Mouse (Mus musculus) neutrophil, adult 59 days (primary cell): ENCODE measurements around the gene Gm40193. TPM values are rescaled to one million over a fixed set of nuclear protein-coding genes. Genes with fewer than 3 reads are reported as not detected.

Experiments
- total RNA-seq, 2 experiments: library from RNA; stranded (reverse); gene quantifications; 1 replicate in 1 of 2; 2 replicates in 1 of 2; pipeline ENCODE4 v1.2.4; 2023

Gene Gm40193
- not detected for total RNA-seq

DNA sequence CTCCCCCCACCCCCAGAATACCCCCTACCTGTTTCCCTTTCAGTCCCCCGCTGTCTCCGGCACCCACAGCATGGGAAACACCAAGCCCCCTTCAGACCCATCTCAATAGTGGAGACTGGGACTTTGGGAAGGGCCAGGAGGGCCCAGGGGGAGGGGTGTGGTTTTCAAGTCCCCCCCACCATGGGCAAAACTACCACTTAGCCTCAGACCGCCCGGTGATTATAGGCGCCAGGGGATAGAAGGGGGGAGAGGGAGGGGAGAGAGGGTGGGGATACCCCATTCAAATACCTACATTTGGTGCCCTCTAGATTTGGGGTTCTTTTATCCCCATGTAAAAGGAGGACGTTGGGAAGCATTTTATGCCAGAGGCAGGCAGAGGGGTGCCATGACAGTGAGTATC lies at the start of gene Gm40193:
Gene Gm40193, minus strand, starts transcription at position 101 of the 400 bp plus-strand sequence.

DNA sequence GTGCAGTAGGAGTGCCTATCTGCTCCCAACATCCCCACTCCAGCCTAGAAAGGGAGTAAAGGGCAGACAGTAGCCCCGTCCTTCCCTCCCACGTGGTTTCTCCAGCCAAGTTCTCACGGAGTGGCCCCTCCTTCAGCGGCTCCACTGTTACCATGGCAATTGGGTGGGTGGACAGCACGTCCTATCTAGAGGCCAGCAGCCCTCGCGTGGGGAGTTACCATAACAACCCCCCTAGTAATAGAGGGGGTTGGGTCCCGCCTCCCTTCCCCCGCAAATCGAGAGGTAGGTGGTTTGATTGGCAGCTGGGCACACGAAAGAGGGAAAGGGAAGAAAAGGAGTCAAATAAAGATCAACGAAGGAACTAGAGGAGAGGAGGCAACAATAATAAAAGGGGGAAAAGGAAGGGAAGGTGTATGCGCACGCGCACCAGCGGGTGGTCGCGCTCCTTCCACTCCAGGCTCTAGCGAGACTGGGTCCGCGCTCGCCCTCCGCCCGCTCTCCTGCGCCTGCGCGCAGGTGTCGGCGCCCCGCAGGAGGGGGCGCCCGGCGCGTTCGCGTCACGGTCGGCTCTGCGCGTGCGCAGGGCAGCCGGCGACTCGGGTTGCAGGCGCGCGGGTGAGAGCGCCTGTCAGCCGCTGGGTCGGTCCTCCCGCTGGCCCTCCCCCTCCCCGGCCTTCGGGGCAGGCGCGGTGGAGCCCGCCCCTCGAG lies 29.7 kb upstream of the Gm40193 start, which contains the start of gene Mink1:
Gene Mink1, plus strand, starts transcription at position 595 of the 708 bp plus-strand sequence.

DNA sequence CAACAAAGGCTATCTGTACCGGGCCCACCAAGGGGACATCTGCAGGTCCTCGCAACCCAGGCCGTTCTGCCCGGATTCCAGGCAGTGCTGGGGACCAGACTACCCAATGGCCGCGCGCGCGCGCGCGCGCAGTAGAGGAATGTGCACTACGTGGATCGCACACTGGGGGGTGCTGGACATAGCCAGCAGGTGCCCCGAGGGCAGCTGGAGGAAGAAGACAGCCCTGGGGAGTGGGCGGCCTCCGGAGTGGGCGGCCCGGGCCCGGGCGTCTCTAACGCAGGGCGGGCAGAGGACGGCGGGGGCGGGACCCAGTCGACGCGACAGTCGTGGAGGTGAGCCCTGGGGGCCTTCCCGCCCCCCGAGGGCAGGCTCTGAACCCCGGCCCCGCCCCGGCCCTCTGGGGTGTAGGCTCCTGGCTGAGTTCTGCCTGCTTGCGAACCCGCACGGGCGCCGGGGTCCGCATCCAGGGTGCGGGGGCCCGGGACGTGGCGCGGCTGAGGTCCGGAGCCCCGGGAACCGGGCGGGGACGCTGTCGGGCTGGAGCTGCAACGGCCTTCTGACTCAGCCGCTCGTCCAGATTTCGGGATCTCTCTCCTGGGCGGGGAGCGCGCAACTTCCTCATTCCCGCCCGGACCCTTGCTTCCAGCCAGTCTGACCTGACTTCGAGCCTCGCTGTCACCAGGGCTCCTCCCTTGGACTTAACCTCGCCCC lies 7.3 kb upstream of the Gm40193 start, which contains the start of gene Pld2:
Gene Pld2, plus strand, starts transcription at position 188 of the 711 bp plus-strand sequence.

DNA sequence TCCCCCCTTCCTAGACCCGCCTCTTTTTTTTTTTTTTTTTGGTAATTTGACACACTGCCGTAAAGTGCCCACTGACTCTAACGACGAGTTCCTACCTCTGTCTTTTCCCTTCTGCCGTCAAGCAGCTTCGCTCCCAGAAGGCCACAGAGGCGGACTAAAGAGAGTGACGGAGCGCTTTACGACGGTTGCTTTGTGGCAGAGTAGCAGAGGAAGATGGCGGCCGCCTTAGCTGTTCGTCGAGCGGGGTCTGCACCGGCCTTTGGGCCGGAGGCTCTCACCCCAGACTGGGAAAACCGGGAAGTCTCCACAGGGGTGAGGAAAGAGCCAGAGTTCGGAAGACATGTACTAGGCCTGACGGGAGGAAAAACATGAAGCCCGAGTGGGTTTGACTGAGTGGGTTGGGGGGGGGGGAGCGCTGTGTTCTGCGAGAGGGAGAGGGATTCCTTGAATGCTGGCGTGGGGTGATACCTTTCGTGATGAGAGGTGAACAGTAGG lies 7.5 kb downstream of the Gm40193 start, which contains the start of gene Psmb6:
Gene Psmb6, plus strand, starts transcription at position 184 of the 495 bp plus-strand sequence.

DNA sequence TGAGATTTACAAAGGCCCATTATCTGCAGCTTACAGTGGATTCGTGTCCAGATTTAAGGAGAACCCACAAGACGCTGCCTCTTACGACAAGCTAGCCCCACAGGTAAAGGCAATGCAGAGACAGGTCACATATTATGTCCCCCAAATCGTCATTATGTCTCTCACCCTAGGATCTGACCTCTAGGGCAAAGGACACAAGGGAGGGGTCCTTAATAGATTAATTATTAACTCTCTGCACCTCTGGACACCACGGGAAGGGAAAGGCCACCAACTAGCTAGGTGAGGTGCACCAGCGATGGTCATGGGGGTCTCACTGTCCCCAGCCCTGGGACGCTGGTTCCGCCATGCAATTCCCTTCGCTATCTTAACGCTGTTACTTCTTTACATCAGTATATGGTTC lies 13.8 kb downstream of the Gm40193 start, which contains the start of gene Gltpd2:
Gene Gltpd2, plus strand, starts transcription at position 274 of the 400 bp plus-strand sequence.

DNA sequence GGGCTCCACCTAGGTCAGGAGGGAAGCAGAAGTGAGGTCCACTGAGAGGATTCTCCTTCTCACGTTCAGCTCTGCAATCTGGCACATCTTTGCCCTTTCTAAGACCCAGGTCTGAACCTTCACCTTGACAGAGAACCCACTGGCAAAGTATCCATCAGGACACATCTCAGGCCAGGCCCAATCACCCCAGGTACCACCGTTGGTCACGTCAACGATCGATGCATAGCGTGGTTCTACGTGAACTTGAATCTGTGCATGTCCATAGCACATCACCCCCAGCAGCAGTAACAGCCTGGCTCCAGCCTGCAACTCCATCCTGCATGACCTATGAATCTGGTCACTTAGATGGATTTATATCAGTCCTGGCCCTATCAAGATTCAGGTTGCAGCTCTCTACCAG lies 18.5 kb downstream of the Gm40193 start, which contains the start of gene Vmo1:
Gene Vmo1, minus strand, starts transcription at position 329 of the 400 bp plus-strand sequence.

DNA sequence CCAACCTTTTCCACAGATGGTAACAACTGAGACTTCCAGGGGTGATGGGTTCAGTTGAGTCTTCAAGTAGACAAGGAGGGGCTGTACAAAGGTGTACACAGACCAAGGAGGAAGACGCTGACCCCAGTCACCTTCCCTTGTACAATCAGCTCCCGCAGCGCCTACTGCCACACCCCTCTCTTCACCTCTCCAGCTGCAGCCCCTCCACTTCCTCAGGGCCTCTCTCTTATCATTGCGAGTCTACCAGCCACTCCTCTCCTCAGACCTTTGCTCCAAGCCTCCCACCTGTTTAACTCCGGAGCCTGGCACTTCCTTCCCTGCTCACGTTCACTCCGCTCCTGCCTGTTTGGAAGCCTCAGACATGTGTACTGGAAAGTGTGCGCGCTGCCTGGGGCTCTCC lies 27.8 kb downstream of the Gm40193 start, which contains the start of gene Tm4sf5:
Gene Tm4sf5, plus strand, starts transcription at position 275 of the 400 bp plus-strand sequence.

Other genes with a start within 250 kb of the Gm40193 start
- under 1 TPM; 0.35 to 0.62 TPM for gene Alox12e, start 210.3 kb downstream of the Gm40193 start, total RNA-seq
- gene Alox15, start 180.9 kb downstream of the Gm40193 start, total RNA-seq: 10 to 100 TPM in 1 of 2 experiments, 1 to 10 TPM in 1; 6.2 to 13.0 TPM
- 10 to 100 TPM; 15.8 to 16.2 TPM for gene Pelp1, start 122.9 kb downstream of the Gm40193 start, total RNA-seq
- gene Arrb2, start 100.3 kb downstream of the Gm40193 start, total RNA-seq: 100 to 1,000 TPM; 841 to 909 TPM
- 10 to 100 TPM; 23.3 to 28.4 TPM for gene Med11, start 81.0 kb downstream of the Gm40193 start, total RNA-seq
- gene Zmynd15, start 73.5 kb downstream of the Gm40193 start, total RNA-seq: under 1 TPM; 0.16 to 0.44 TPM
- gene Cxcl16, start 73.0 kb downstream of the Gm40193 start, total RNA-seq: 1 to 10 TPM; 1.5 to 1.9 TPM
- gene Tm4sf5, start 27.7 kb downstream of the Gm40193 start, total RNA-seq: not detected
- not detected for gene Vmo1, start 18.3 kb downstream of the Gm40193 start, total RNA-seq
- gene Gltpd2, start 13.7 kb downstream of the Gm40193 start, total RNA-seq: not detected
- gene Psmb6, start 7.6 kb downstream of the Gm40193 start, total RNA-seq: 10 to 100 TPM; 91.6 to 92.5 TPM
- gene Pld2, start 7.1 kb upstream of the Gm40193 start, total RNA-seq: 1 to 10 TPM; 2.3 to 4.0 TPM
- gene Mink1, start 29.9 kb upstream of the Gm40193 start, total RNA-seq: 10 to 100 TPM; 31.6 to 35.9 TPM
- not detected for gene 4930544D05Rik, start 82.9 kb upstream of the Gm40193 start, total RNA-seq
- not detected for gene Chrne, start 86.3 kb upstream of the Gm40193 start, total RNA-seq
- 1 to 10 TPM; 1.1 to 1.3 TPM for gene Gp1ba, start 106.2 kb upstream of the Gm40193 start, total RNA-seq
- gene Rnf167, start 114.3 kb upstream of the Gm40193 start, total RNA-seq: 100 to 1,000 TPM; 141 to 154 TPM
- gene Slc25a11, start 114.5 kb upstream of the Gm40193 start, total RNA-seq: 10 to 100 TPM; 80.5 to 86.2 TPM
- gene Pfn1, start 121.7 kb upstream of the Gm40193 start, total RNA-seq: 1,000 to 10,000 TPM; 2,042 to 2,066 TPM
- gene Eno3, start 124.3 kb upstream of the Gm40193 start, total RNA-seq: 10 to 100 TPM in 1 of 2 experiments, 1 to 10 TPM in 1; 7.2 to 10.3 TPM
- 10 to 100 TPM; 34.2 to 42.2 TPM for gene Spag7, start 136.5 kb upstream of the Gm40193 start, total RNA-seq
- gene Camta2, start 155.2 kb upstream of the Gm40193 start, total RNA-seq: 10 to 100 TPM; 57.3 to 61.5 TPM
- not detected for gene Inca1, start 167.2 kb upstream of the Gm40193 start, total RNA-seq
- gene Kif1c, start 167.6 kb upstream of the Gm40193 start, total RNA-seq: 10 to 100 TPM; 26.3 to 33.0 TPM
- gene Zfp3, start 231.3 kb upstream of the Gm40193 start, total RNA-seq: under 1 TPM; 0.77 to 0.89 TPM